Mouse (Mus musculus) lung, embryonic 16.5 days (tissue): Measurements from ENCODE around the gene Gm20503. TPM values are rescaled to one million over a fixed set of nuclear protein-coding genes. Genes with fewer than 3 reads are reported as not detected.
A peak's percentile ranks its signal among the peaks of the same experiment; 100 is the strongest.

Experiments used
- ATAC-seq: fragments of 200-750 bp; cut with Nextera tagmentation; 2 replicates; pipeline ENCODE4 v1.8.0; 2017; ENCODE audit warnings: low read depth, mild to moderate bottlenecking, moderate library complexity
- H3K27ac ChIP-seq: fragments of 300-500 bp; sonication (generic); 2 replicates; pipeline ENCODE4 v1.5.1; 2014; ENCODE audit warnings: mild to moderate bottlenecking, control low read depth, low read length
- H3K27me3 ChIP-seq: fragments of 300-500 bp; sonication (generic); 2 replicates; pipeline ENCODE4 v1.6.1; 2014; ENCODE audit warnings: low read depth, low read length, mixed read lengths; ENCODE audit not compliant: control insufficient read depth, insufficient read depth
- H3K36me3 ChIP-seq: fragments of 300-500 bp; sonication (generic); 2 replicates; pipeline ENCODE4 v1.6.1; 2014; ENCODE audit warnings: low read length; ENCODE audit not compliant: control insufficient read depth, insufficient read depth
- H3K4me1 ChIP-seq: fragments of 300-500 bp; sonication (generic); replicated peaks from 2 replicates; pipeline ENCODE4 v1.6.1; 2014; ENCODE audit warnings: low read length, mixed read lengths; ENCODE audit not compliant: control insufficient read depth, insufficient read depth
- H3K4me2 ChIP-seq: fragments of 300-500 bp; sonication (generic); 2 replicates; pipeline ENCODE4 v1.6.1; 2014; ENCODE audit warnings: low read depth, low read length, control low read depth
- H3K4me3 ChIP-seq: fragments of 300-500 bp; sonication (generic); 2 replicates; pipeline ENCODE4 v1.5.1; 2014; ENCODE audit warnings: mild to moderate bottlenecking, low read length, control low read depth
- H3K9ac ChIP-seq: fragments of 300-500 bp; sonication (generic); 2 replicates; pipeline ENCODE4 v1.6.1; 2014; ENCODE audit warnings: low read length, control low read depth
- H3K9me3 ChIP-seq: fragments of 300-500 bp; sonication (generic); 2 replicates; pipeline ENCODE4 v1.6.1; 2016; ENCODE audit warnings: low read length; ENCODE audit not compliant: control insufficient read depth
- WGBS: fragments of 180-500 bp; shearing (Covaris S2); extraction: QIAGEN DNeasy Blood & Tissue Kit; methylation state at CpG from one replicate; pipeline ENCODE4 v1.1.7; 2014; 5-methylcytosine and 5-hydroxymethylcytosine counted together
- polyA plus RNA-seq: library from polyadenylated mRNA; unstranded; fragments of >200 nt; fragmentation: Nextera tagmentation; extraction: Ambion mirVana; gene quantifications from 2 replicates; pipeline ENCODE4 v1.2.1, GENCODE M21; 2015

Gm20503 gene
- polyA plus RNA-seq, 1 experiment from 2014 or later = 9.3 TPM

DNA sequence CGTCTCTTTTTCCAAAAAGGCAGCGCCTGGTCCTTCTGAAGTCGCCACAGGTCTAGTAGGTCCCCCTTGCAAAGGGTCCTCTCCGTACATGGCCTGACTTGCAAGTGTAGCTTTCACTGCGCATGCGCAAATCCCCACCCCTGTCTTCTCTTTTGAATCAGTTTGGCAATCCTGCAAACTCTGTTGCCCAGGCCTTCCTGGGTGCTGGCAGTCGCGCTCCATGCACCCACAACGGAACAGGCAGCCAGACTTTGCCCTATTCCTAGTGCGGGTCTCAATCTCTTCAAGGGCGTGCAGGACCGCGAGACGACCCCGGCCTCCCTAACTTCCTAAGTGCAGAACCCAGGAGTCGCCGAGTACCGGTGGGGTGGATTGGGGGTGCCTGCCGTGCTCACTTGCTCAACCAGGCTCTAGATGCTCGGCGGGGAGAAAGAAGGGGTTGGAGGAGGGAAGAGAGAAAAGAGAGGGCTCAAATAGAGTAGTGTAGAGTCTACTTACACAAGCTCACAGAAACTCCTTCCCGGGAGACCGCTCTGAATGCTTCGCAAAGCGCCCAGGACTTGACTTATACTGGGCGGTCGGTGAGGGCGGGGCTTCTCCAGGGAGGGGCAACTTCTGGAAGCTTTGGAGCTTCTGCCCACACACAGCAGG is 16.3 kb upstream of the Gm20503 start, which contains the start of gene Ptgr1:
TSS of gene Ptgr1 (minus strand) at position 580 of the 651 bp plus-strand sequence.
- peak; percentile 80 for ATAC-seq
- WGBS = under 1% methylated on average over 28 of the region's 28 CpGs
- Histone ChIP-seq H3K27me3 (no peaks in the 10 kb centered on the region), H3K27ac (peak within 1 kb of the TSS; percentile 56), H3K4me3 (peak within 1 kb of the TSS; percentile 69), H3K4me1 (peaks cover 8% of the 10 kb centered on the region), H3K36me3 (no peaks in the 10 kb centered on the region), H3K9ac (peak within 1 kb of the TSS; percentile 72), H3K4me2 (peak within 1 kb of the TSS; percentile 75), H3K9me3 (no peaks in the 10 kb centered on the region)

DNA sequence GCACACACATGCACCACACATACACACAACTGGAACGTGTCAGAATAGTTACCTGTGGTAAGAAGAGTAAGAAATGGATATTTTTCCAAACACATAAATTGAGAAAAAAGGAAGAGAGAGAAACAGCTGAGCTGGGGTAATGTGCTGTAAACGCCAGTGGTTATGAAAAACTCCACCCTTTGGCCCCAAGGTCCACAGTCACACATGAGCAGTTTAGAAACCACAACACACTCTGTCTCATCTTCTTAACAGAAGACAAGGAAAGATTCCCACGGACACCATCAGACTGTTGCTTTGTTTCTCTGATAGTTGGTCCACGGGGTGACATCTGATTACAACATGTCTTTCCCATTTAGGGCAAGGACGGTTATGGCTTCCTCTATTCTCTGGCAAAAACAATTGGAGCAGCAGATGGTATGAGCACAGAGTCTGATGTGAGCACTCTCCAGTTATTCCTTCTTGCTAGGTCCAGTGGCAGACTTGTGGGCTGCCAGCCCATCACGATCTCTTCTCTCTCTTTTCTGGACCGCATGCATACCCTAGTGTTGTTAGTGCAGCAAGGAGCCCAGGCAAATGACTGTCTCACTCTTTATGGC is 13.6 kb upstream of the Gm20503 start:
- H3K36me3 ChIP-seq = no peaks in the 10 kb centered on the region
- no peak overlapping the region for H3K4me2 ChIP-seq
- no peak overlapping the region for H3K27ac ChIP-seq
- 76% methylated on average over 7 of the region's 7 CpGs for WGBS
- H3K27me3 ChIP-seq = no peaks in the 10 kb centered on the region
- ATAC-seq = no peak
- no peak overlapping the region for H3K9ac ChIP-seq
- H3K9me3 ChIP-seq = no peaks in the 10 kb centered on the region
- H3K4me1 ChIP-seq = peaks cover 8% of the 10 kb centered on the region
- no peak overlapping the region for H3K4me3 ChIP-seq

DNA sequence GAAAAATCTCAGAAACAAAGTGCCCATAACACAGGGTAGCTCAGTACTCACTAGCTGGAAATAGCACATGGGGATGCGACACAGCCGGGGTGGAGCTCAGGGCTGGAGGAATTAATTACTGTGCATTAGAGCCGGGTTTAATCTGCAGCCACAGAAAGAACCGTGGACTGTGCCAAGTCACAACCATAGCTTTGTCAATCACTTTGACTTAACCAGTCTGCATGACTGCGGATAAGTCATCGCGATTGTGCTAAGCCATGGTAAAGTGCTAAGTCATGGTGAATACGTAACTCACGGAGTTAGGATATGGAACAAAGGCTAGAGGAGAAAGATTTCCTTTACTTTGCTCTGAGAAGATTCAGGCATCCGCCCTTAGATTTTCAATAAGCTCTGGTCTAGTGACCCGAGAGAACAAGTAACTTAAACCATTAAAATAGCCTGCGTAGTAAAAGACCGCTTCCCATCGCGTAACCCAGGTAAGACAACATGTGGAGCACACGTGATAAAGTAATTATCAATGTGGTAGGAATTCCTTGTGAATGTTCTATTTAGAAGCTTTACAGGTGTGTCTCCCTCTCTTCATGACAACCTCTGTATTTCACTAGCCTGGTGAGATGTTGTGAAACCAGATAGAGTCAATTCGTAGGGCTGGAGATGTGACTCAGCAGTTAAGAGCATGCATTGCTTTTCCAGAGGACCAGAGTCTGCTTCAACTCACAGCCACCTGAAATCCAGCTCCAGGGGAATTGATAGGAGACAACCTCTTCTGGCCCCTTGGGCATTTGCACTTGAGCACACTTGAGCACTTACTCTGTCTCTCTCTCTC is 12.2 kb upstream of the Gm20503 start:
- Histone ChIP-seq H3K36me3 (no peaks in the 10 kb centered on the region), H3K4me2 (no peak overlapping the region), H3K4me1 (peaks cover 8% of the 10 kb centered on the region), H3K27ac (no peak overlapping the region), H3K9ac (no peak overlapping the region), H3K9me3 (no peaks in the 10 kb centered on the region), H3K27me3 (no peaks in the 10 kb centered on the region), H3K4me3 (no peak overlapping the region)
- no peak for ATAC-seq
- whole genome bisulfite sequencing = 81% methylated on average over 17 of the region's 17 CpGs

DNA sequence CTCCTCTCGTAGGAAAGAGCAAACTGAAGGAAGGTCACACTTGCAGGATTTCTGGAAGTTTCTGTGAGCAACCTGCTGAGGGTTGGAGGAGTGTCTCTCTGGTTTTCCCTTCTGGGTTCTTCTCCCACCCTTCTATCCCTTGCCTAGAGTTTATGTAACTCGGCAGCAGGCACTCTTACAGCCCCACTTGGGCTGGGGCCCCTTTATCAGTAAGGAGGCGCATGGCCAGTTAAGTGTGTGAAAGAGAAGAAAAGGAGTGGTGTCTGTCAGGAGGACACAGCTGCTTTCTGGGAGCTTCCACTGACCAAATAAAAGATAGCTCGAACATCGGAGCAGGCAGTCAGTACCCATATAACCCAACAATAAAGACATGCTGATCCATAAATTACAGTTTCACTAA is 10.8 kb upstream of the Gm20503 start:
- Histone ChIP-seq H3K27ac (no peak overlapping the region), H3K4me2 (no peak overlapping the region), H3K9ac (no peak overlapping the region), H3K4me3 (no peak overlapping the region), H3K9me3 (no peaks in the 10 kb centered on the region), H3K4me1 (peaks cover 5% of the 10 kb centered on the region), H3K27me3 (no peaks in the 10 kb centered on the region), H3K36me3 (no peaks in the 10 kb centered on the region)
- ATAC-seq = no peak
- WGBS = 38% methylated on average over 5 of the region's 5 CpGs

DNA sequence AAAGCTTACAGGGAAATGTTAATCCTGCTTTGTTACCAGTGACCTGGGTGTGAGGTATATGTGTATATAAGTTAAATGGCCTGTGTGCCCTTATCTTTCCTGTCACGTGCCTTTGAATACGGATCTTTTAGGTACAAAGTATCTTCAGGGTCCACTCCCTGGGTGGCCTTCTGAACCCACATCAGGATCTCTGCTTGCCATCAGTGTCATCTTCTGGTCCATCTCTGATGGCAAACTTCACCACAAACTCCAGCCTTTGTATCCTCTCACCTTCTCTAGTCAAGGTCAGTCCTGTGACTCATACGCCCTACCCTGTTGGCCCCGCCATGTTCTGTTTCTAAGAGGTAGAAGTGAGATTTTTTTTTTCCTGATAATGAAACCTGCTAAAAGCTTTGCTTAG is 8.2 kb upstream of the Gm20503 start, which contains the start of gene Dnajc25:
TSS of gene Dnajc25 (plus strand) at position 301 of the 400 bp plus-strand sequence.
- Histone ChIP-seq H3K27me3 (no peaks in the 10 kb centered on the region), H3K4me1 (no peaks in the 10 kb centered on the region; the same call in 1 of the 2 replicates), H3K36me3 (no peaks in the 10 kb centered on the region), H3K9ac (no peak within 1 kb of the TSS), H3K4me2 (no peak within 1 kb of the TSS), H3K27ac (no peak within 1 kb of the TSS), H3K9me3 (no peaks in the 10 kb centered on the region), H3K4me3 (no peak within 1 kb of the TSS)
- no peak for ATAC-seq
- WGBS = 61% methylated on average over 4 of the region's 4 CpGs

DNA sequence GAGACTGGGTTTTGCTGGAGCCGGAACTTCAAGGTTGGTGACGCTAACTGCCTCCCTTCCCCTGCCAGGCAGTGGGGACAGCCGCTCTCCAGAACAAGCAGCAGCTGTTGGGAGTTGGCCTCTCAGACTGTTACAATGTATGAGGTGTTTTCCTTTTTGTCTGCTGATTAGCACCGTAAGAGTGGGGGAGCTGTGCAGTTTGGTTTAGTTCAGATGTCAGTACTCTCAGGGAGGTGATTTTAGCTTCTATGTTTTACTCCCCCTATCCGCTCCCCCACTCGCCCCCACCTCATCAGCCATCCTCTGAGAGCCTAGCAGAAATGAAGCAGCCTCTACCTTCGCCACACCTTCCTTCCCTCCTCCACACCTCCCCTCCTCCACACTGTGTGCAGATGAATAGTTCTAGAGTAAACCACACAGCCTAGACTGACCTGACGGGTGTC is 7.7 kb upstream of the Gm20503 start:
- H3K4me1 ChIP-seq = no peaks in the 10 kb centered on the region; the same call in 1 of the 2 replicates
- no peaks in the 10 kb centered on the region for H3K9me3 ChIP-seq
- no peak overlapping the region for H3K4me2 ChIP-seq
- H3K4me3 ChIP-seq = no peak overlapping the region
- H3K9ac ChIP-seq = no peak overlapping the region
- H3K27ac ChIP-seq = no peak overlapping the region
- ATAC-seq = no peak
- 37% methylated on average over 8 of the region's 8 CpGs for WGBS
- no peaks in the 10 kb centered on the region for H3K36me3 ChIP-seq
- no peaks in the 10 kb centered on the region for H3K27me3 ChIP-seq

DNA sequence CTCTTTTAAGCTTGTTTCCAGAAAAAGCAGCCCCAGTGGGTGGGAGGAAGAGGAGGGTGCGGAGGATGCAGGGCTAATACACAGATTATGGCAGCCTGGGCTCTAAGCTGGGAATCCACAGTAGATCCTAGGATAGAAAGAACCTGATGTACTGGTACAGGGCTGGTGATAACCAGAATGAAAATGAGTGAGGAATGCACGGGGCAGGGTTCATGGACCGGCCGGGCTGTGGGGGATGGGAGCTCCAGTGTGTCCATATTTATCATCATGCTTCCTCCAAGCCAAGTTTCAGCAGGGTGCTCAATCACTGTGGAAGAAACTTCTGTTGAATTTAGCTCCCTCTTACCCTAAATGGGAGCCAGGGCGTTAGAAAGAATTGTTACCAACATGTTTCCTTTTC is 5.9 kb upstream of the Gm20503 start:
- ATAC-seq = no peak
- 39% methylated on average over 5 of the region's 5 CpGs for WGBS
- Histone ChIP-seq H3K4me1 (no peaks in the 10 kb centered on the region; the same call in 1 of the 2 replicates), H3K9me3 (no peaks in the 10 kb centered on the region), H3K4me3 (no peak overlapping the region), H3K36me3 (no peaks in the 10 kb centered on the region), H3K27me3 (no peaks in the 10 kb centered on the region), H3K4me2 (no peak overlapping the region), H3K9ac (no peak overlapping the region), H3K27ac (no peak overlapping the region)

DNA sequence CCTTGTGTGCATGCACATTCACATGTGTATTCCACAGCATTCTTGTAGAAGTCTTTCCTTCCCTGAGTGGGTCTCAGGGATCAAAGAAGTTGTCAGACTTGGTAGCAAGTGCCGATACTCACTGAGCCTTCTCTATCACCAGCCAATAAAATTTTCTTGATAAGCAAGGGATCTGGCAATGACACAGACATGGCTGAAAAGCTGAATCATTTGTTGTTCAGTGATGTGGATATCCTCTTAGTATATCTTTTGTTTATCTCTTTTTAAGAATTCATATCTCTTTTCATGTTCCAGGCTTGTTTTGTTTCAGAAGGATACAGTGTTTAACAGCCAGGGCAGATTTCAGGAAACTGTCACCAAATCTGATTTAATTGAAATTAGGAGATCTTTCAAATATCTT is 4.3 kb upstream of the Gm20503 start:
- no peaks in the 10 kb centered on the region for H3K9me3 ChIP-seq
- H3K27me3 ChIP-seq = no peaks in the 10 kb centered on the region
- H3K4me2 ChIP-seq = no peak overlapping the region
- peaks cover 2% of the 10 kb centered on the region; the same call in 1 of the 2 replicates for H3K4me1 ChIP-seq
- ATAC-seq = no peak
- no peak overlapping the region for H3K9ac ChIP-seq
- H3K36me3 ChIP-seq = no peaks in the 10 kb centered on the region
- H3K27ac ChIP-seq = no peak overlapping the region
- 58% methylated on average over 1 of the region's 1 CpGs for WGBS
- H3K4me3 ChIP-seq = no peak overlapping the region

DNA sequence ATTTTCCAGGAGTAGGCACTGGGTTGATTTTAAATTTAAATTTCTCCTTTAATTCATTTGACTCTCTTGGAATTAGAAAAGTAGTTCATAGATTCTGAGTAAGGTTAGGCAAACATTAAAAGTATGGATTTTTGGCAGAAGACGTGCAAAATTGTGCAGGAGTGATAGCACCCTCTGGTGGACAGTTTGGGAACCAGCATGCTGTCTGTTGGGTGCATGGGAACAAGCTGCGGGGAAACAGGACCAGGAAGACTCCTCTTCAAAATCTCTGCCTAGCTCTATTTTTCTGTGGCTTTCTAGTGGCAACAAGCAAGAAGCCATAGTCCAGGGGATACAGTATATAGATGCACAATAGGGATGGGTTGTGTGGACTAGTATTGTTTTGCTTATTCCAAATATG is 3.3 kb upstream of the Gm20503 start:
- no peaks in the 10 kb centered on the region for H3K9me3 ChIP-seq
- H3K9ac ChIP-seq = no peak overlapping the region
- H3K4me1 ChIP-seq = peaks cover 12% of the 10 kb centered on the region
- ATAC-seq = no peak
- no peak overlapping the region for H3K4me2 ChIP-seq
- no peaks in the 10 kb centered on the region for H3K27me3 ChIP-seq
- WGBS = 4% methylated on average over 2 of the region's 2 CpGs
- H3K27ac ChIP-seq = no peak overlapping the region
- H3K36me3 ChIP-seq = no peaks in the 10 kb centered on the region
- H3K4me3 ChIP-seq = no peak overlapping the region
